Mouse (Mus musculus): ENCODE results near the gene 4930568D16Rik. TPM values are rescaled to one million over a fixed set of nuclear protein-coding genes. Genes with fewer than 3 reads are reported as not detected.

4930568D16Rik gene
- polyA plus RNA-seq, 1 experiment = not detected

- Histone ChIP-seq H3K4me3 (replicated peaks; ENCODE audit: control insufficient read depth, low read depth, low read length) (no peak overlapping the region), H3K27ac (ENCODE audit: control insufficient read depth, insufficient read depth, low read depth, low read length, poor library complexity) (no peak overlapping the region), H3K4me1 (ENCODE audit: control insufficient read depth, insufficient read depth, low read length) (no peaks in the 10 kb centered on the region; the same call in 1 of the 2 replicates)
- no peak for TF ChIP-seq CTCF (IDR thresholded peaks at IDR 0.05; ENCODE audit: control insufficient read depth, insufficient read depth, low read length)
- TF ChIP-seq POLR2A (IDR thresholded peaks at IDR 0.05; ENCODE audit: borderline replicate concordance, control insufficient read depth, low read depth, low read length) = no peak
- 47% methylated on average over 3 of the region's 3 CpGs for WGBS
Observed at GRCm38 (mm10) chr2:35314300-35314699, 53.2 kb downstream of the 4930568D16Rik start.

GRCm38 (mm10) chr2:35309906-35310493 is 57.5 kb downstream of the 4930568D16Rik start:
- WGBS = 85% methylated on average over 4 of the region's 4 CpGs
- Histone ChIP-seq H3K27ac (ENCODE audit: control insufficient read depth, insufficient read depth, low read depth, low read length, poor library complexity) (no peak overlapping the region), H3K4me1 (ENCODE audit: control insufficient read depth, insufficient read depth, low read length) (peaks cover 5% of the 10 kb centered on the region; the same call in 1 of the 2 replicates), H3K4me3 (replicated peaks; ENCODE audit: control insufficient read depth, low read depth, low read length) (no peak overlapping the region)
- TF ChIP-seq POLR2A (IDR thresholded peaks at IDR 0.05; ENCODE audit: borderline replicate concordance, control insufficient read depth, low read depth, low read length) (no peak), CTCF (IDR thresholded peaks at IDR 0.05; ENCODE audit: control insufficient read depth, insufficient read depth, low read length) (no peak)

GRCm38 (mm10) chr2:35308166-35308565 is 59.4 kb downstream of the 4930568D16Rik start:
- Histone ChIP-seq H3K27ac (ENCODE audit: control insufficient read depth, insufficient read depth, low read depth, low read length, poor library complexity) (peak overlapping the region; percentile 27; the same call in 1 of the 2 replicates), H3K4me1 (ENCODE audit: control insufficient read depth, insufficient read depth, low read length) (peaks cover 5% of the 10 kb centered on the region; the same call in 1 of the 2 replicates), H3K4me3 (replicated peaks; ENCODE audit: control insufficient read depth, low read depth, low read length) (no peak overlapping the region)
- TF ChIP-seq POLR2A (IDR thresholded peaks at IDR 0.05; ENCODE audit: borderline replicate concordance, control insufficient read depth, low read depth, low read length) (no peak), CTCF (IDR thresholded peaks at IDR 0.05; ENCODE audit: control insufficient read depth, insufficient read depth, low read length) (no peak)
- 29% methylated on average over 1 of the region's 1 CpGs for WGBS

Other genes with a start within 250 kb of the 4930568D16Rik start
- 40.2 and 77.1 TPM in 2 replicates for gene Rab14, start 166.6 kb downstream of the 4930568D16Rik start, polyA plus RNA-seq (2011; ENCODE audit: insufficient read depth, insufficient read length, low replicate concordance, missing spikeins)
- gene Gsn, start 111.3 kb downstream of the 4930568D16Rik start, polyA plus RNA-seq (2011; ENCODE audit: insufficient read depth, insufficient read length, low replicate concordance, missing spikeins) = 38.0 and 94.8 TPM in 2 replicates
- gene Stom, start 30.8 kb downstream of the 4930568D16Rik start, polyA plus RNA-seq (2011; ENCODE audit: insufficient read depth, insufficient read length, low replicate concordance, missing spikeins) = 152 and 203 TPM in 2 replicates
- gene 4930402F06Rik, start 29.4 kb upstream of the 4930568D16Rik start, polyA plus RNA-seq (2011; ENCODE audit: insufficient read depth, insufficient read length, low replicate concordance, missing spikeins) = not detected in 2 replicates
- 7.3 and 16.2 TPM in 2 replicates for gene Ggta1, start 95.5 kb upstream of the 4930568D16Rik start, polyA plus RNA-seq (2011; ENCODE audit: insufficient read depth, insufficient read length, low replicate concordance, missing spikeins)
- gene Dab2ip, start 190.5 kb upstream of the 4930568D16Rik start, polyA plus RNA-seq (2011; ENCODE audit: insufficient read depth, insufficient read length, low replicate concordance, missing spikeins) = 6.0 and 9.8 TPM in 2 replicates

Data from bone marrow, adult 2 months (tissue).